Mouse (Mus musculus) forebrain, postnatal 0 days (tissue): ENCODE measurements around the gene Ankrd34a. TPM values are rescaled to one million over a fixed set of nuclear protein-coding genes. Genes with fewer than 3 reads are reported as not detected.
A peak's percentile ranks its signal among the peaks of the same experiment; 100 is the strongest.

Experiments used
- ATAC-seq: fragments of 200-750 bp; cut with Nextera tagmentation; 2 replicates; pipeline ENCODE4 v1.8.0; 2017; ENCODE audit warnings: mild to moderate bottlenecking, moderate library complexity
- DNase-seq: peaks from one replicate; pipeline ENCODE4 v3.0.0-alpha.2; 2015
- H3K27ac ChIP-seq: fragments of 300-500 bp; sonication (generic); 2 replicates; pipeline ENCODE4 v1.5.1; 2014; ENCODE audit warnings: low read depth, mild to moderate bottlenecking, antibody characterized with exemption, low read length, moderate library complexity, mixed read lengths
- H3K27me3 ChIP-seq: fragments of 300-500 bp; sonication (generic); 2 replicates; pipeline ENCODE4 v1.6.1; 2014; ENCODE audit warnings: mild to moderate bottlenecking, low read length, mixed read lengths; ENCODE audit not compliant: insufficient read depth
- H3K36me3 ChIP-seq: fragments of 300-500 bp; sonication (generic); 2 replicates; pipeline ENCODE4 v1.6.1; 2014; ENCODE audit warnings: mild to moderate bottlenecking, moderate library complexity; ENCODE audit not compliant: insufficient read depth
- H3K4me1 ChIP-seq: fragments of 300-500 bp; sonication (generic); 2 replicates; pipeline ENCODE4 v1.6.1; 2014; ENCODE audit warnings: antibody characterized with exemption; ENCODE audit not compliant: insufficient read depth
- H3K4me2 ChIP-seq: fragments of 300-500 bp; sonication (generic); 2 replicates; pipeline ENCODE4 v1.6.1; 2014; ENCODE audit warnings: low read depth, mild to moderate bottlenecking, moderate library complexity
- H3K4me3 ChIP-seq: fragments of 300-500 bp; sonication (generic); 2 replicates; pipeline ENCODE4 v1.5.1; 2014; ENCODE audit warnings: low read depth, low read length, mixed read lengths
- H3K9ac ChIP-seq: fragments of 300-500 bp; sonication (generic); 2 replicates; pipeline ENCODE4 v1.6.1; 2014; ENCODE audit warnings: mild to moderate bottlenecking
- H3K9me3 ChIP-seq: fragments of 300-500 bp; sonication (generic); 2 replicates; pipeline ENCODE4 v1.6.1; 2016; ENCODE audit warnings: low read length
- CTCF ChIP-seq: sonication (generic); IDR thresholded peaks from 2 replicates; pipeline ENCODE4 v1.5.1; 2016; ENCODE audit warnings: antibody characterized with exemption, control low read depth, low read depth
- WGBS: fragments of 180-500 bp; shearing (Covaris S2); extraction: QIAGEN DNeasy Blood & Tissue Kit; methylation state at CpG from one replicate; pipeline ENCODE4 v1.1.7; 2014; 5-methylcytosine and 5-hydroxymethylcytosine counted together
- polyA plus RNA-seq: library from polyadenylated mRNA; unstranded; fragments of >200 nt; fragmentation: Nextera tagmentation; extraction: Ambion mirVana; gene quantifications from 2 replicates; pipeline ENCODE4 v1.2.1, GENCODE M21; 2015
- total RNA-seq: library from RNA; depleted of rRNA; stranded (reverse); fragments of >200 nt; gene quantifications from 2 replicates; pipeline ENCODE4 v1.2.3, GENCODE M21; 2014

Ankrd34a gene
- total and polyA plus RNA-seq, 2 experiments from 2014 or later: 19.2 to 19.3 TPM

DNA sequence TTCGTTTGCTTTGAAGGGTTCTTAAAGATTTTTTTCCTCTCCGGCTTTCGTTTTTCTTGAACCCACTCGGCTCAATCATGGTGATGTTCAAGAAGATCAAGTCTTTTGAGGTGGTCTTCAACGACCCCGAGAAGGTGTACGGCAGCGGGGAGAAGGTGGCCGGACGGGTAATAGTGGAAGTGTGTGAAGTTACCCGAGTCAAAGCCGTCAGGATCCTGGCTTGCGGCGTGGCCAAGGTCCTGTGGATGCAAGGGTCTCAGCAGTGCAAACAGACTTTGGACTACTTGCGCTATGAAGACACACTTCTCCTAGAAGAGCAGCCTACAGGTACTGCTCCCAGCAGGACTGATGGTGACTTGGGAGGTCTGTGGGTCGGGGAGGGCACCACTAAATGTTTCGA, 38.3 kb upstream of the Ankrd34a start:
- under 1% methylated on average over 17 of the region's 17 CpGs for WGBS
- Histone ChIP-seq H3K4me3 (peak overlapping the region; percentile 52), H3K9ac (peak overlapping the region; percentile 59), H3K4me1 (peaks cover 29% of the 10 kb centered on the region; the same call in 1 of the 2 replicates), H3K9me3 (no peaks in the 10 kb centered on the region), H3K27ac (peak overlapping the region; percentile 91), H3K4me2 (peak overlapping the region; percentile 81), H3K36me3 (peaks cover 16% of the 10 kb centered on the region), H3K27me3 (no peaks in the 10 kb centered on the region)
- DNase-seq (no peak), ATAC-seq (no peak)
- TF ChIP-seq CTCF: no peak

- Histone ChIP-seq H3K4me1 (peaks cover 29% of the 10 kb centered on the region; the same call in 1 of the 2 replicates), H3K27me3 (no peaks in the 10 kb centered on the region), H3K9ac (peak overlapping the region; percentile 59), H3K4me2 (peak overlapping the region; percentile 81), H3K36me3 (peaks cover 16% of the 10 kb centered on the region), H3K4me3 (peak overlapping the region; percentile 52), H3K9me3 (no peaks in the 10 kb centered on the region), H3K27ac (peak overlapping the region; percentile 91)
- no peak for DNase-seq
- no peak for TF ChIP-seq CTCF
- 29% methylated on average over 10 of the region's 10 CpGs for WGBS
- ATAC-seq: no peak
Measured at GRCm38 (mm10) chr3:96558668-96559196, 37.7 kb upstream of the Ankrd34a start.

- WGBS: 86% methylated on average over 12 of the region's 12 CpGs
Measured at GRCm38 (mm10) chr3:96559398-96559910, 37.0 kb upstream of the Ankrd34a start.

DNA sequence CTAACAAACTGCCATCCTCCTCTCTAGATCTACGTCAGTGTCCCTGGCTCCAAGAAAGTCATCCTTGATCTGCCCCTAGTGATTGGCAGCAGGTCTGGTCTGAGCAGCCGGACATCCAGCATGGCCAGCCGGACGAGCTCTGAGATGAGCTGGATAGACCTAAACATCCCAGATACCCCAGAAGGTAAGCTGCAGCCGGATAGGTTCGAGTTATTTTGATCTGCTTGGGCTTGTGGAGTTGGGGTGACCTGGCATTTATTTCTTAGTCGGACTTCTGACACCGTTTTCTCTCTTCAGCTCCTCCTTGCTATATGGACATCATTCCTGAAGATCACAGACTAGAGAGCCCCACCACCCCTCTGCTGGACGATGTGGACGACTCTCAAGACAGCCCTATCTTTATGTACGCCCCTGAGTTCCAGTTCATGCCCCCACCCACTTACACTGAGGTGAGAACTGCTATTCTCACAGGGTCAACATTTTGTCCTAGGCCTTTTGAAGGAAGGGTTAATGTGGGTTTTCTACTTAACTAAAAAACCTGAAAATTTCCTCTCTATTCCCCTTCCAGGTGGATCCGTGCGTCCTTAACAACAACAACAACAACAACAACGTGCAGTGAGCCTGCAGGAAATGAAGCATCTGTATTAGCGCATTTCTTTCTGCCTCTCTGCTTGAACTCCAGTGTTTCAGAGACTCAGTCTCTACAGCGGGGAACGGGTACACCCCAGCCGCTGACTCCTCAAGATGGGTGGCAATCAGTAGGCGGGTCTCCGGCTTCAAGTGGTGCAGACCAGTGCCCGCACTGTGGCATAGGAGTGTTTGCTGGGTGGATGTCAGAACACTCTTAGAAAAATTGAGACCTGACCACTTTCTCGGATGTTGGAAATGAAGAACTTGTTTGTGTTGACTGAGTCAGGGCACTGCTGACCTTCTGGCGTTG, 36.3 kb upstream of the Ankrd34a start:
- Histone ChIP-seq H3K4me1 (peaks cover 29% of the 10 kb centered on the region; the same call in 1 of the 2 replicates), H3K9ac (peak overlapping the region; percentile 59; the same call in 1 of the 2 replicates)

More at GRCm38 (mm10) chr3:96559398-96559910, 37.0 kb upstream of the Ankrd34a start:
- no peak for TF ChIP-seq CTCF
- no peak for ATAC-seq
- H3K9ac ChIP-seq: peak overlapping the region; percentile 59
- DNase-seq: no peak
- no peaks in the 10 kb centered on the region for H3K9me3 ChIP-seq
- peak overlapping the region; percentile 52 for H3K4me3 ChIP-seq
- no peak overlapping the region for H3K27ac ChIP-seq
- peak overlapping the region; percentile 81 for H3K4me2 ChIP-seq
- peaks cover 29% of the 10 kb centered on the region; the same call in 1 of the 2 replicates for H3K4me1 ChIP-seq
- H3K36me3 ChIP-seq: peaks cover 16% of the 10 kb centered on the region
- H3K27me3 ChIP-seq: no peaks in the 10 kb centered on the region

DNA sequence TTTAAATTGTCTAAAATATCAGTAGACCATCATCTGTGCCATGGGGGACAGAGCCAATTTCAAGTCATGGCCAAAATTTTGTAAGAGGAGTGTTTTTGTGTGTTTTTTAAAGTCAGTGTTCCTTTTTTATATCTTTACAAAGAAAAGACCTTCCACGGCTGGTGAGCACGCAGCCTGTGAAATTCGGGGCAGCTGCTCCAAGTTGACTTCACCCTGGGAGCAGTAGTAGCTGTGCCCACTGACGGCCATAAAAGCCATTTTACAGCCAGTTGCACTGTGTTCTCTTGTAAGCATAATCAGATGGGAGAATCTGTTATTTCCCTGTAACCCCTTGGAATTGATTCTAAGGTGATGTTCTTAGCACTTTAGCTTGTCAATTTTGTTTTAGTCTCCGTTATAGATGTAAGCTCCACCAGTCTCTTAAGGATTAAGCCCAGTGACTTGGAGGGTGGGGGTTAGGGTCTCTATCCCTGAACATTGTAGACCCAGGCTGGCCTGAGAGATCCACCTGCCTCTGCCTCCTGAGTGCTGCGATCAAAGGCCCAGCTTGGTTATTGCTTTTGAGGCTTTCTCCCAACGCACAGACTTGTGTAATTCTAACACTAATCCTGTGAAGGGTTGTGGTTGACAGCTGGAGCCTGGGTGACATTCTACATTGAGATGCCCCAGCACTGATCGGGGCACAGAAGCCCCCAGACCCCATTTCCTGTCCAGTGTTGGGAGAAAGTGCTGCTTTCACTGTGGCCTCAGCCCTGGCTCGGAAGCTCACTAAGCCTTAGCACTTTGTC, 35.4 kb upstream of the Ankrd34a start:
- Histone ChIP-seq H3K4me1 (peaks cover 29% of the 10 kb centered on the region; the same call in 1 of the 2 replicates), H3K4me3 (peak overlapping the region; percentile 52), H3K9ac (no peak overlapping the region), H3K27me3 (no peaks in the 10 kb centered on the region), H3K27ac (no peak overlapping the region), H3K4me2 (peak overlapping the region; percentile 81), H3K36me3 (peaks cover 16% of the 10 kb centered on the region), H3K9me3 (no peaks in the 10 kb centered on the region)
- DNase-seq: no peak
- no peak for TF ChIP-seq CTCF
- WGBS: 89% methylated on average over 9 of the region's 9 CpGs
- ATAC-seq: no peak

More for the DNA sequence above, 36.3 kb upstream of the Ankrd34a start:
- 84% methylated on average over 23 of the region's 23 CpGs for WGBS
- H3K4me2 ChIP-seq: peak overlapping the region; percentile 81
- H3K27me3 ChIP-seq: no peaks in the 10 kb centered on the region
- DNase-seq (no peak), ATAC-seq (no peak)
- peak overlapping the region; percentile 52 for H3K4me3 ChIP-seq
- peaks cover 16% of the 10 kb centered on the region for H3K36me3 ChIP-seq
- no peaks in the 10 kb centered on the region for H3K9me3 ChIP-seq
- H3K27ac ChIP-seq: no peak overlapping the region
- TF ChIP-seq CTCF: no peak

DNA sequence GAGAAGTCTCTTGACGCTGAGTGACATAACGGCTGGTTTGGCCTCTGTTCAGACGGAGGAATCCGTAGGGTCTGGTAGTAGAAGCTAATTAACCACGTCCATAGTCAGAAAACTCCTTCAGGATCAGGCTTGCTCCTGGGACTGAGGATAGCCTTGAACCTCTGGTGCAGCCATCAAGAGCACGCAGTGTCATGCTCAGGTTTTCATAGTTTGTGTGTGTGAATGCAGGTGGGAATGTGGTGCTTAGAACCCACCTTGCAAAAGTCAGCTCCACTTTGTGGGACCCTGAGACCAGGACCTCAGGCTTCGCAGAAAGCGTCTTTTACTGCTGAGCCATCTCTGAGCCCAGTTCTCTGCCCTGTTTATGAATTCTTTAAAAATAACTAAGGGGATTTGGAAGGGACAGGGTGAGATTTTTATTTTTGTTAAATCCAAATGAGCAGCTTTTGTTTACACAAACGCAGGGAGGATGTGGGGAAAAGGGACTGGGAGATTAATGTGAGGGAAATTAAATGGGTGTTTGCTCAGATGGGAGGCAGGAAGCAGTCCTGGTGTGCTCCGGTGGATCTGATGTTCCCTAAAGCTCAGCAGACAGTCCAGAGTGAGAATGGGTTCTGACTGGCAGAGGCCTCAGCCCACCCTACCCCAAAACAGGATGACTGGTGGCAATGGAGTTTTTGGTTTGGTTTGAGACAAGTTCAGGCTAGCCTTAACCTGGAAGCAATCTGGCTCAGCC, 34.3 kb upstream of the Ankrd34a start:
- no peak for ATAC-seq
- no peak overlapping the region for H3K27ac ChIP-seq
- no peak for TF ChIP-seq CTCF

More for the DNA sequence above, 34.3 kb upstream of the Ankrd34a start:
- Histone ChIP-seq H3K36me3 (peaks cover 16% of the 10 kb centered on the region), H3K27me3 (no peaks in the 10 kb centered on the region), H3K4me2 (no peak overlapping the region), H3K4me1 (peaks cover 27% of the 10 kb centered on the region; the same call in 1 of the 2 replicates), H3K9ac (no peak overlapping the region), H3K9me3 (no peaks in the 10 kb centered on the region), H3K4me3 (no peak overlapping the region)
- WGBS: 50% methylated on average over 10 of the region's 10 CpGs
- DNase-seq: no peak
